Mouse (Mus musculus) right cerebral cortex, adult 18-20 months (tissue): Measurements from ENCODE around the gene Gm3839.
"Not testable (repeated sequence)": the region's sequence is repeated elsewhere in the genome, so short reads cannot be mapped to it uniquely, and the experiment has no call there.

Experiments used
- DNase-seq: peaks from one replicate; pipeline ENCODE4 v3.0.0; 2022; ENCODE audit warnings: mixed read lengths

The Gm3839 gene

DNA sequence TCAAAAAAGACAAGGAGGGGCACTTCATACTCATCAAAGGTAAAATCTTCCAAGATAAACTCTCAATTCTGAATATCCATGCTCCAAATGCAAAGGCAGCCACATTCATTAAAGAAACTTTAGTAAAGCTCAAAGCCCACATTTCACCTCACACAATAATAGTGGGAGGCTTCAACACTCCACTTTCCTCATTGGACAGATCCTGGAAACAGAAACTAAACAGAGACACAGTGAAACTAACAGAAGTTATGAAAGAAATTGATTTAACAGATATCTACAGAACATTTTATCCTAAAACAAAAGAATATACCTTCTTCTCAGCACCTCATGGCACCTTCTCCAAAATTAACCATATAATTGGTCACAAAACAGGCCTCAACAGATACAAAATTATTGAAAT lies at the start of gene Gm3839:
Gm3839 (minus strand) TSS at position 101 of the 400 bp plus-strand sequence.
- not testable (repeated sequence) for DNase-seq

DNA sequence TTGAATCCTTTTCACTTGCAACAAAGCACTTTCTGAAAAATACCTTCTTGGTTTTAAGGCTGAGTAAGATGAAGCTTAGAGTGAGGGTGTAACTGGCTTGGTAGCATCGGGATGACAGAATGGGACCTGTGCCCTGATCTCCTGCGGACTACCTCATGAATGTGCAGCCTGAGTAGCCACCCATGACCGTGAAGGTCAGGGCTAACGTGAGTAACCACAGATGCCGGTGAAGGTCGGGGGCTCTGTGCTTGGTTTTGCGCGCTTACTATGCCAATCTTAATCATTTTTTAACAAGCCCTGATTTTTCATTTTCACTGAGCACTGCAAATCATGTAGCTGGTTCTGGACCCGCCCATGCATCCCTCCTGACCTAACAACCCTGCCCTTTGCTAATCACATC lies 49.1 kb upstream of the Gm3839 start:
- no peak for DNase-seq

DNA sequence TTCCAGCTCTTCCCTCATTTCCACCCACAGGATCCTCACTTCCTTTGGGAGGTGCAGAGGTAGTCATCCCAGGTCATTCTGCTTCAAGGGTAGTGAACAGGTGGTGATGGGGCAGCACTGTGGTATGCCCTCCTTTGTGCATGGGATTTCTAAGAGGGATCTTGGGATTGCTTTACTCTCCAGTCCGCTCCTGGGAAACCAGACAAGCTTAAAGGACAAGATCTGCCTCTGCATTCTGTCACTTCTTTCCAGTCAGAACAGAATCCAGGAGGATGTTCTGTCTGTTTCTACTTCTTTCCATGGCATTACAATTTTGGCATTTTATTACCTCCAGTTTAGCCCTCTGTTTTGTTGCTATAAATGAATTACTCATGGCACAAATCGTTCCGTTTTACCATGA lies 21.3 kb upstream of the Gm3839 start:
- DNase-seq = no peak

DNA sequence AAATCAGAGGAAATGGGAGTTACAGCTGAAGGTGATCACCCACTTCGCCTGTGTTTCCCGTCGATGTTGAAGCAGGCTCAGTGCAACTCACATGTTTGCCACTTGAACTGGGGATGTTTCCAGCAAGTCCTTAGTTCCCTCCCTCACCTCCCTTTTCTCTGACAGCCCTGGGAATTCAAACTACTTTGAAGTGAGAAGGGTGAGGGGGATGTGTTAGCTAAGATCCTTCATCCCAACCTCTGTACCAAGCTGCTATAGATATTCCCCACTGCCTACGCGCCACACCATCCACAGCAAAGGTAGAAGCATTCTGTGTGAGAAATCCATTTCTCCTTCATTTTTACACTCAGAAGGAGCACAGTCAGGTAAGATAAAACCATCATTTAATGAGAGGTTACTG lies 18.7 kb upstream of the Gm3839 start:
- DNase-seq = peak; percentile 46

DNA sequence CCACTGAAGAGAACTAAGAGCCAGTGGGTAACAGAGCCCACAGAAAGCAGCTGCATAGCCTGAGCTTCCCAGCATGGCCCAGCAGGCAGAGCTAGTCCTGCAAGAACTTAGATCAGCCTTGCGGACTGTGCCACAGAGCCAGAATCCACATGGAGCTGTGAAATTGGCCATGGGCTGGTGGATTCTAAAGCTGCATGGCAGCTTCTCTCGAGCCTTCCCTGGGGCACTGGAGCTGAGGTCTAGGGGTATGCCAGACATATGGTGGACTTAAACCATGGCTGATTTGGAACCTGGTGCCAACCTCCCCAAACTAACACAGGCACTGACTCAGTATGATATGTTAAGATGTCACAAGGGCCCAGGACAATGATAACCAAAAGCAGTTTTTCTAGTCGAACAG lies 10.4 kb downstream of the Gm3839 start:
- DNase-seq = no peak

DNA sequence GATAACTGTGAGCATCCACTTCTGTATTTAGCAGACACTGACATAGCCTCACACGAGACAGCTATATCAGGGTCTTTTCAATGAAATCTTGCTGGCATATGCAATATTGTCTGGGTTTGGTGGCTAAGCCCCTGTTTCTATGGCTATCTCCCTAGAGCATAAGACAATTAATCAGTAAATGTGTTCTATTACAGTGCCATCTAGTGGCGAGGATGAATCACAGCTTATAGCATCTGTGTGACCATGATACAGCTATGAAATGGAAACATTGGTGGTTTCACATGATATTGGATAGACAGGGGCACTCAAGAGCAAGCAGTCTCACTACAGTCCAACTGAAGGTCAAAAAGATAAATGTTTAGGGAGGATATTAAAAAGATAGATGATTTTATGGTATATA lies 26.5 kb downstream of the Gm3839 start:
- no peak for DNase-seq

DNA sequence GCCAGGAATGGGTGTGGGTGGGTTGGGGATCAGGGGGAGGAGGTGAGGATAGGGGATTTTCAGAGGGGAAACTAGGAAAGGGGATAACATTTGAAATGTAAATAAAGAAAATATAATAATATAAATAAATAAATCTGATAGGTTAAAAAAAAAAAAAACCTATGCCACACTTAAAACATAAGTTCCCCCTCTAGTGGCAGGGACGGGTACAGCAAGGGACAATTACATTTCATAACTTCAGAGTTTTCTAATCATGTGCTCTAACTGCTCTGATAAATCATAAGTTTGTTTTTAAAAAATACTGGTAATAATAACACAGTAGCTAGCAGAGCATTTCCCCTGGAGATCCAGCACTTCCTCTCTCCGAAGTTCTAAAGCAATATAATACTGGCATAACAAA lies 49.4 kb downstream of the Gm3839 start:
- peak; percentile 4 for DNase-seq

DNA sequence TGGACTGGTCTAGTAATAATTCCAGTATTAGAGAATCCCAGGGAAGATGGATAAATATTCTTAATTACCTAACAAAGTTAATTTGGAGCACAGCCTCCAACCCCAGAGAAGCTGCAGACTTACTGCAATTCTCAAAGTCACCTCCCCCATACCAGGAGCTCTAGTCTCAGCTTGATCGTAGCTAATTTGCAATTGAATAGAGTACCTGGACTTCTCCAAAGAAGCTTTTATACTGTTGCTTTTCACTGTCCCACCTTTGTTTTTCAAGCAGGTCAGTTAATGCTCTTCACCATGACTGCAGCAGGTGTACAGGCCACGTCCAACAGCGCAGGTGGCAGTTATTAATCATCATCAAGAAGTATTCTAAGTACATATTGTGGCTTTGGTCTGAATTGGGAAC lies 68.6 kb downstream of the Gm3839 start:
- DNase-seq = not testable (repeated sequence)

DNA sequence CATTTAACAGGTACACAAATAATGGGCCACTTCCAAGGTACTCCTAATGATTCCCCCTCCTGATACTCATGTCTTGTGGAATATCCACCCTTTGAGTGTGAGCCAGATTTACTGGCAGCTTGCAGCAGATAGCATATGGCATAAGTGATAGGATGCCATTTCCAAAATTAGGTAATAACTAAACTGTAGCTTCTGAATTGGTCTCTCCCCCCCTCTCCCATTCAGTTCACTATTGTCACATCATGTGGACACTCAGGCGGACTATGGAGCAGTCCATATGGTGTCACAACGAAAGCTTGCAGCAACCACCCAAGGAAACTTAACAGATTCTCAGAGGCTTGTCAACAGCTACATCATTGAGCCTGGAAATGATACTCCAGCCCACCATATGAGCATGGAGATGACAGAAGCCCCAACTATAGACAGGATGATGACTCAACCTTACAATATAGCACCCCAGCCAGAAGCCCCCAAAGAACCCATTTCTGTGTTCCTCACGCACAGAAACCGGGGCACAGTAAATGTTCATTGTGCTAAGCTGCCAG lies 99.3 kb downstream of the Gm3839 start:
- no peak for DNase-seq

DNA sequence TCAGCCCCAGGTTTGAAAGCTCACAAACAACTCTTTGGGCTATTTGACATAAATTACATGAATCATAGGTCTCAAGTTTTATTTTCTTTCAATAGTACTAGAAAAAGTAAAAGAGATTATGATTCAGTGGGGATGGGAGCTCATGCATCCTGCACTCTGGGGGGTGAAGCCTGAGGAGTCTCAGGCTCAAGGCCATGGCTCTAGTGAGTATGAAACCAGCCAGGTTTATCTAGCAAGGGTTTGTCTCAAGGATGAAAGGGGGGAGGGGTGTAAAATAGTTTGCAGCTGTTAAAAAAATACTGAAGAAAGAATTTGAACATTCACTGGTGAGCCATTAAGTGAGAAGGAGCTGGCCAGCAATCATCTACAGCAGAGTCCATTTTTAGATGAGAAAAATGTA lies 108.5 kb downstream of the Gm3839 start:
- no peak for DNase-seq

DNA sequence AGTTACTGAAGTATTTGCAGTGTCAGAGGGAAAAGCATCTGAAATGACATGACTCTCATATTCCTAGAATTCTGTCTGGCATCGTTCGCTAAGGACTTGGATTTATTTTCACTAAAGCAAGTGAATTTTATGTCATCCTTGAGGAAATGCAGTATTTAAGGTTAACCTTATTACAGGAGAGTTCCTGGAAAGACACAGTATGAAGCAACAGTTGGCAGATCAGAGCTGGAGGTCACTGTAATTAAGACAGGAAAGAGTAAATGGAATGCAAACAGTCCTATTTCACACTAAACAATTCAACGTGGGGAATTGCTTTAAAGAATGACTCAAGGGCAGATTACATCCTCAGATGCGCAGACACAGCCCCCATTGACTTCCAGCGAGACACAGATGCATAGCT lies 112.0 kb downstream of the Gm3839 start:
- DNase-seq = no peak

DNA sequence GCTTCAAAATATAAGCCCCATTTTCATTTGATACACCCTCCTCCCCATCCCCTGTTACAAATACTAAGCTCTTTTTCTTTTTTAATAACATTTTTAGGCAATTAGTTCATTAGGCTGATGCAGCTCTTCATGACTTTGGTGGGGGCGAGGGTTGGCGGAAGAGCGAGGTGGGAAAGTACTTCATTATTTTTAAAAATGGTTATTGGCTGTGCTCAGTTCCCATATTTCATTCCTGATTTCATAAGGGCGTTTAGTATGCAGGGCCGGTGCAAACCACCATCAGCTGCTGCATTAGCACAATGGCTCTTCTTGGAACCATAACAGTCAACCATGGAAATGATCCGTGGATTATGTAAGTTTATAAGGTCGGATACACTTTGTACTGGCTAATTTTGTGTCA lies 124.4 kb downstream of the Gm3839 start:
- no peak for DNase-seq
